Mouse (Mus musculus) right cerebral cortex, postnatal 10 days (tissue): Measurements from ENCODE around the gene Gm49403.
A peak's percentile ranks its signal among the peaks of the same experiment; 100 is the strongest.
"Not testable (repeated sequence)": the region's sequence is repeated elsewhere in the genome, so short reads cannot be mapped to it uniquely, and the experiment has no call there.

Source experiments
- DNase-seq, 2 experiments: peaks; one replicate each; pipeline ENCODE4 v3.0.0; 2021; ENCODE audit warnings: low spot score in 2 of 2

The Gm49403 gene

DNA sequence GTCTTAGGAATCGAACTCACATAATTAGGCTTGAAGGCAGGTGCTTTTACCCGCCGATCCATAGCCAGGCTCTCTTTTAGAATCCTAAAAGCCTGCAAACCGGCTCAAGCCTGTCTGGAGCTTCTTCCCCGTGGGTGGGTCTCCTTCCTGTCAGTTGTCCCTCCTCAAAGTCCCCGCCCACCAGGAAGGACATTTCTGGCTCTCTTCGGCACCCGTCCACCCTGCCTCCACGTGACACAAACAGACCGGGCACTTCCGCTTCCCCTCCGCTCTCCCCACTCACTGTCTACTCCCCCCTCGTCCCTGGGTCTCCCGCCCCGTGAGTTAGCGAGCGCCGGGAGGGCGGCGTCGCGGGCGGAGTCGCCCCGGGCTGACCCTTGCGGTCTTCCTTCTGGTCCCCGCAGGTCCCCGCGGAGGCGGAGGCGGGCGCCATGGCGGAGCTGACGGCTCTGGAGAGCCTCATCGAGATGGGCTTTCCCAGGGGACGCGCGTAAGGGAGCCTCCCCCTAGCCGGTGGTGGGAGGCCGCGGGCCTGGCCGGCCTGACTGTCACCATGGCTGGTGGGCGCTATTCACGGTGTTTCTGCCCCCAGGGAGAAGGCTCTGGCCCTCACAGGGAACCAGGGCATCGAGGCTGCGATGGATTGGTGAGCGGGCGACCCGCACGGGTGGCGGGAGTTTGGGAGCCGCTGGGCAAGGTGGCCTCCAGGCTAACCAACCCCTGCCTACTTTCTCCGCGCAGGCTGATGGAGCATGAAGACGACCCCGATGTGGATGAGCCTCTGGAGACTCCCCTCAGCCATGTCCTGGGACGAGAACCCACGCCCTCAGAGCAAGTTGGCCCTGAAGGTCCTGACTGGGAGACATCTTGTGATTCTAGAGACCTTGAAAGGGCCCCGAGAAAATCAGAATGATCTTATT lies 12.2 kb upstream of the Gm49403 start, which contains the start of gene Ubxn1:
Gene Ubxn1 (plus strand): TSS at position 230 of the 920 bp plus-strand sequence.
- DNase-seq: peak; percentile 99

DNA sequence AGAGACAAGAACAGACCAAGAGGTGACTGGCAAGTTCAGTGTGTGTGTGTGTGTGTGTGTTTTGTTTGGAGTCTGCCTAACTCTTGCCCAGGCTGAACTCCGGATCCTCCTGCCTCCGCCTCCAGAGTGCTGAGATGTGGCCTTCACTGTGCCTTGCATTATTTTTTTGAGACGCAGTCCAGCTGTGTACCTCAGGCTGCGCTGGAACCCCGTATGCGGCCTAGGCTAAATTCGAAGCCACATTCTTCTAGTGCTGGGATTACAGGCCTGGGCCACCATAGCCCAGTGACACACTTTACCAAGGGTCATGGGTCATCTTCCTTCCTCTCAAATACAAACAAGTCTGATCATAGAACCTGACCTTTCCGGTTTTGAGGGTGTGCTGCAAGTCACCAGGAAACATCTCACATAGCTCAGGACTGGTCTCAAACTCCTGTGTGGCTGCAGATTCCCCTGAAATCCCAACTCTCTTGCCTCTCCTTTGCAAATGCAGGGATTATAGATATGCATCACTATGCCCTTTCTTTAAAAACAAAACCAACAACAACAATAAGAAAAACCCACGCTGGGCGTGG lies 11.4 kb upstream of the Gm49403 start:
- DNase-seq: no peak

DNA sequence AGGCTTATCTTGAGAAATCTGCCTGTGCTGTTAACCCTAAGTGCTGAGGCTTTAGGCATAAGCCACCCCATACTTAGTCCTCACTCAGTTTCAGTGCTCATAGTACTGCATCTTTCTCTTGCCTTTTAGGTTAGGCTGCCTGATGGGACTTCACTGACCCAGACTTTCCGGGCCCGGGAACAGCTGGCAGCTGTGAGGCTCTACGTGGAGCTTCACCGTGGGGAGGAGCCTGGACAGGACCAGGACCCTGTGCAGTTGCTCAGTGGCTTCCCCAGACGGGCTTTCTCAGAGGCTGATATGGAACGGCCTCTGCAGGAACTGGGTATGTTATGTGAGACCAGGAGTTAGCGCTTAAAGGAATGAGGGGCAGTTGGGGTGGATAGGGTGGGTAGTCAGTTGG lies 8.7 kb upstream of the Gm49403 start:
- no peak for DNase-seq

DNA sequence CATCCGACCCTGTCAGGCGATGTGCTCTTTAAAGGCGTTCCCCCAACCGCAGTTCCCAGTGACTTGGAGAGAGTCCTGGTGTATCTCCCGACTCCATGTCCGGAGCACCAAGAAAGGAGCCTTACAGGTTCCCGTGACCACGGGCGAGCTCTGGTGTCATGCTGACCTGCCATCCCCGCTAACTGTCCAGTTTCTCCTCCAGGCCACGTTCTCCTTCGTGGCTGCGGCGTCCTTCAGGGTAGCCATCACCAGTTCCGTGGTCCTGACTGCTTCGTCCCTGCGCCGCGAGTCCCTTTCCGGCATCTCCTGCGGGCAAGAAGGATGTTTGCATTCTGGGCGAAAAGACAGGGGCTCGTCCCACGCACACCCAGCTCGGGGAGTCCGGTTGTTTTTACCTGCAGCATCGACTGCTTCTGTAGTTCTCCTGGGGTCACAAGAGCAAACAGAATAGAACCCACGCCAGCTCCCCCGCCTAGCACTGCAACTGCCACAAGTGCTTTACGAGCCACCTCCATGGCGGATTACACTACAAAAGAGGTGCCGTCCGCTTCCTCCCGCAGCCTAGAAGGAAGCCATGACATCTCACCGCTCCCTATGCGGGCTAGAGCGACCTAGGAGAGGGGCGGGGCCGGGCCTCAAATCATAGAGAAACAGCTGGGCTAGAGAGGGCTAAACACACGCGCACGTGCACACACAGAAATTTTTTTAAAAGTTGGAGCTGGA lies 3.3 kb upstream of the Gm49403 start, which contains the start of gene Uqcc3:
Gene Uqcc3 (minus strand): TSS at position 613 of the 723 bp plus-strand sequence.
- peak; percentile 92 to 94 for DNase-seq

DNA sequence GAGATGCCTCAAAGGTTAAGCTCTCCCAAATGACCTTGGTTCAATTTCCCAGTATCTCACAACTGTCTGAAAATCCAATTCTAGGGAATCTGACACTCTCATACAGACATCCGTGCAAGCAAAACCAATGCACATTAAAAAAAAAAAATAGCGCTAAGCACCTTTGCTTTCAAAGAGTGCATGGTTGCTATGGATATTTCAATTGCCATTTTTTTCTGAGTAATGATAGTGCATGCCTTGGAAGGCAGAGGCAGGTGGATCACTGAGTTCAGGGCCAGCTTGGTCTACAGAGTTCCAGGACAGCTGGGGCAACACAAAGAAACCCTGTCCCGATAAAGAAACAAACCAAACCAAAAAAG lies 2.7 kb upstream of the Gm49403 start:
- no peak for DNase-seq

DNA sequence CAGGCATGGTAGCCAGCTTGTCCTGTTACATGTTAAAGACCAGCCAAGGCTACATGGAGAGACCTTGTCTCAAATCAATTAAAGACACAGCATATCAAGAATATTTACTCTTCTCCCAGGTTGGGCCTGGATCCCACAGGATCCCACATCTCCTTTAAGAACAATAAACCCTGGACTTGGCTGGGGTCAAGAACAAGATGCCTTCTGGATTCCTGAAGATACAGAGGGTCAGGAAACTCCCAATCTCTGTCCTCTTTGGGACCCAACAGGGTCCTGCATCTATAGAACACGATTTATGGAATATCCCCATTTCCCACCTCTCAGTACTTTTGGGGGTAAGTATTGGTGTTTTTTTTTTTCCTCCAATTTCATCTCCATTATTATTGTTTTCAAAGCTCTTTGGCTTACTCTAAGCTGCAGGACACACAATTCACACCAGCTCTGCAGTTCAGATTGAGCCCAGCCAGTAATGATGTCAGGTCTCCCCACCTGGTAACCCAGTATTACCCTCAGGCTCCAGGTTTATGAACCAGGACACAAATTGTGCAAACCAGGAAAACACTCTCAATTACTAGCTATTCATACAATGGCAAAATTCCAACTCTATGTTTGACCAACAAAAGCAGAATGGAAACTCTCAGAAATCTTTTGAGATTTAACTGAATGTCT lies 3.3 kb downstream of the Gm49403 start:
- DNase-seq: no peak

DNA sequence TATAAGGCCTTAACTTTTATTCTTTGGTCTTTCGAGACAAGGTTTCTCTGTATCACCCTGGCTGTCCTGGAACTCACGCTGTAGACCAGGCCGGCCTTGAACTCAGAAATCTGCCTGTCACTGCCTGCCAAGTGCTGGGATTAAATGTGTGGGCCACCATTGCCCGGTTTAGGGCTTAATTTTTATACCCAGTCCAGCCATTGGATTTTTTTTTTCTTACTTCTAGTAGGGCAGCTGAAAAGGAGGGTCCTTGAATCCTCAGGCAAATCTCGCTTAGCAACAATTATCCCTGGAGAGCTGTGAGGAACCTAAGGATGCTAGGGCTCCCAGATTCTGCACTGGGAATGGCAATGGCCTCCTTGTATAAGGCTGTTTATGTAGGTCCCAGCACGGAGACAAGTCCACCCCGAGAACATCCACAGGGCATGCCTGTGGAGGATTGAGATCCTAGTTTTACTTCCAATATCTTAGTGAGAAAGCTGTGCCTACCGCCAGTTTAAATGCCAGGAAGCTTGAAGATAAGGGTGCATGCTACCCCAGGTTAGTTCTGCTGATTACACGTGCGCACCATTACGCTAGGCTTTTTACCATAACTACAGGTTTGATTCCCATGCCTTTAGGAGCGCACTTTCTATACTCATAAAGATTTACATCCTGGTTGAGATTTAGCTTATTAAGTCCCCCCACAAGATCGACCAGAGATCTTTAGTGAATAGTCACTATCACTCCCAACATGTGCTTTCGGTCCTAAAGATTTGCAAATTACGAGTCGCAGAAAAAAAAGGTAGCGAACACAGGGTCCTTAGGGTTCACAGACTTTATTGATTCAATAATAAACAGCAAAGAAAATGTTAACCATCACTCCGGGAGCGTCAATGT lies 4.1 kb downstream of the Gm49403 start:
- peak in 1 of 2 experiments; percentile 13 for DNase-seq

DNA sequence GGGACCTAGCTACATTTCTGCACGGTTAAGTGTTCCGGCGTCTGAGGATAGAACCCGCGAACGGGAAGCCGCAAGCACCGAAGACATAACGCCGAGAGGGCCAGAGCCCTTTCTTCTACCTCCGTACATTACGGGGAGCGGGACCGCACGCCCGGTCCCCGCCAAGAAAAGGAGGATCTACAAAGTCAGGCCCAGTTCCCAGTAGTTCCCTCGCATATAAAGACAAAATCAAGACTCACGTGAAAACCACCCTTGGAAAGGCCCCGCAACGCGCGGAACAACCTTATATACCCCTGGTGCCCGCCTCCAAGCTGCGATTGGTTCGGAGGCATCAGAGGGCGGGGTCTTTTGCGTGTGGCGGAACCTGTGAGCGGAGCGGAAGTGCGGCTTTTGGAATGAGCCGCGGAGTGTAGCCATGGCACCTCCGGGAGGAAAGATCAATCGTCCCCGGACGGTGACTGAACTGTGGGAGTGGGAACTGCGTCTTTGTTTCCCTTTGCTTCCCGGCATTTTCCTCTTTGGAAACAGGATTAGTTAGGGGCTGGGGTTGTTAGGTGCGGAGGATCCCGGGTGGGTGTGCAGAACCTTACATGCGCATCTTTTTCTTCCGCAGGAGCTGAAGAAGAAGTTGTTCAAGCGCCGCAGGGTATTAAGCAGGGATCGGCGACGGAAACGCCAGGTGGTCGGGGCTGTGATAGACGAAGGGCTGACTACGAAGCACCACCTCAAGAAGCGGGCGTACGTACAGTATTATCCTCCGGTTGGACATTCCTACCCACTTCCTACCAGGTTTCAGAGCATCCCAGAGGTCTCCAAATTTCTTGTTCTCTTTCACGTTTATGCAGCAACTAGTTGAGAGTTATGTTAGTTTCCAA lies 5.0 kb downstream of the Gm49403 start, which contains the start of the genes 1810009A15Rik and Gm49416:
Gene 1810009A15Rik (plus strand): TSS at position 343 of the 875 bp plus-strand sequence.
Gene Gm49416 (plus strand): TSS at position 416 of the 875 bp plus-strand sequence.
- peak; percentile 97 to 98 for DNase-seq

DNA sequence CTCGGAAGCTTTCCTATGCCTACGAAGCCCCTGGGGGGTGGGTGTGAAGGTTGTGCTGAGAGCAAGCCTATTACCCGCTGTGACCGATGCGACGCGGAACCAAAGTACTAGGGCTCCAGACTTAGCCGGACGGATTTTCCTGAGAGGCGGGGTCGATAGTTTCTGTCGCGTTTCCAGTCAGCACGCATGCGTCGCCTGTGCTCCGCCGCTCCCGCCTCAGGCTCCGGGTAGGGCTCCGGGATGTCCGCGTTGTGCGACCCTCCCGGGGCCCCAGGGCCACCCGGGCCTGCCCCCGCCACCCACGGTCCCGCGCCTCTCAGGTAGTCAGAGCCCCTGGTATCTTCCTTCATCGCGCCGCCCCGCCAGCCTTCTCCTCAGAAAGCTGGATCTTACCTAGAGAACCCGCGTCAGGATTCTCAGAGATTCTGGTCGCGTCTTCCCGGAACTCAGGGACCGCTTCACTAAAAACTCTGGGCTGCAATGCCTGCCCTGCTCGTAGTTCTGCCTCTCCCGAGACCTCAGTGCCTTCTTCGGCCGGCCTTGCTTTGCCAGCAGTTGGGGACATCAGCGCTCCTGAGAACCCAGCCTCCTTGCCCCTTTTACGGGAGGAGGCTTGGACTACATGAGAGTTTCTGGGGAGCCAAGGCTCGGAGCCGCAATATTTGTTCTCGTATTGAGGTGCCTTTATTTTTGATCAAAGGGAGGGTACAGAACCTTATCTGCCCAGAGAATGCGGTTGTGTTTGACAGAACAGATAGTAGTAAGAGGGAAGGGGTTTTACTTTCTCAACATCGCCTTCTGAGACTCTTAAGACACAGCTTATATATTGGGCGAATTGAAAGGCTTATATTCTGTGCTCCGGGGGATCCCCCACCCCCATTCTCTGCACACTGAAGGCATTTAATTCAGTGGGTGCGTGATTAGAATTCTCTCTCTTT lies 9.4 kb downstream of the Gm49403 start, which contains the start of gene Ints5:
Gene Ints5 (plus strand): TSS at position 177 of the 938 bp plus-strand sequence.
- peak; percentile 91 for DNase-seq

DNA sequence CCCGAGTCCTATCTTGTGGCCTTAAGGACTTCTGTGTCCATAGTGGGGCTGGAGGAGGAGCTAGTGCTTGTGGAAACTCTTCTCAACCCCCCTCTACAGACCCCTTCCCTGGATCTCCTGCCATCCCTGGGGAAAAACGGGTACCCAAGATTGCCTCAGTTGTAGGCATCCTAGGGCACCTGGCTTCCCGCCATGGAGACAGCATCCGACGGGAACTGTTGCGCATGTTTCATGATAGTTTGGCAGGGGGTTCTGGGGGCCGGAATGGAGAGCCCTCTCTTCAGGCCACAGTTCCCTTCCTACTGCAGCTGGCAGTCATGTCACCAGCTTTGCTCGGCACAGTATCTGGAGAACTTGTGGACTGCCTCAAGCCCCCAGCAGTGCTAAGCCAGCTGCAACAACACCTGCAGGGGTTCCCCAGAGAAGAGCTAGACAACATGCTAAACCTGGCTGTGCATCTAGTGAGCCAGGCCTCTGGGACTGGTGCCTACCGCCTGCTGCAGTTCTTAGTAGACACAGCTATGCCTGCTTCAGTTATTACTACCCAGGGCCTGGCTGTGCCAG lies 11.7 kb downstream of the Gm49403 start:
- no peak for DNase-seq

DNA sequence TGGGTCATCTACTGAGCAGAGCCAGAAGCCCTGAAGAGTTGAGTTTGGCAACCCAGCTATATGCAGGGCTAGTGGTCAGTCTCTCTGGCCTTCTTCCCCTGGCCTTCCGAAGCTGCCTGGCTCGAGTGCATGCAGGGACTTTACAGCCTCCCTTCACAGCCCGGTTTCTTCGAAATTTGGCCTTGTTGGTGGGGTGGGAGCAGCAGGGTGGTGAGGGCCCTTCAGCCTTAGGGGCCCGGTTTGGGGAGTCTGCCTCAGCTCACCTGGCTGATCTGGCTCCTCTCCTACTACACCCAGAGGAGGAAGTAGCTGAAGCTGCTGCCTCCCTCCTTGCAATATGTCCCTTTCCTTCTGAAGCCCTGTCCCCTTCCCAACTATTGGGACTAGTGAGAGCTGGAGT lies 12.5 kb downstream of the Gm49403 start:
- DNase-seq: not testable (repeated sequence)

DNA sequence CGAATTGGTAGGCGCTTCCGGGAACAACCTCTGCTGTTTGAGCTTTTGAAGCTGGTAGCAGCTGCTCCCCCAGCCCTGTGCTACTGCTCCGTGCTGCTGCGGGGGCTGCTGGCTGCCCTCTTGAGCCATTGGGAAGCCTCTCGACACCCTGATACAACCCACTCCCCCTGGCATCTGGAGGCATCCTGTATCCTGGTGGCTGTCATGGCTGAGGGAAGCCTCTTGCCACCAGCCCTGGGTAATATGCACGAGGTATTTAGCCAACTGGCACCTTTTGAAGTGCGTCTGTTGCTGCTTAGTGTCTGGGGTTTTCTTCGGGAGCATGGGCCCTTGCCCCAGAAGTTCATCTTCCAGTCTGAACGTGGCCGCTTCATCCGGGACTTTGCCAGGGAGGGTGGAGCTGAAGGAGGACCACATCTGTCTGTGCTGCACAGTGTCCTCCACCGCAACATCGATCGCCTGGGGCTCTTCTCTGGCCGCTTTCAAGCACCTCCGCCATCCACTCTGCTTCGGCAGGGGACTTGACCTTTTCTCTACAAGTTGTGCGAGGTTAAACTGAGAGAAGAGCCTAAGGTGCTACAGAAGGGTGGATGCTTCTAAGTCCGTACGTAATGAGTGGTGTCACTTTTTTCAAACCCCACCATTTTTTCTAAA lies 13.6 kb downstream of the Gm49403 start:
- DNase-seq: peak; percentile 56 to 60

DNA sequence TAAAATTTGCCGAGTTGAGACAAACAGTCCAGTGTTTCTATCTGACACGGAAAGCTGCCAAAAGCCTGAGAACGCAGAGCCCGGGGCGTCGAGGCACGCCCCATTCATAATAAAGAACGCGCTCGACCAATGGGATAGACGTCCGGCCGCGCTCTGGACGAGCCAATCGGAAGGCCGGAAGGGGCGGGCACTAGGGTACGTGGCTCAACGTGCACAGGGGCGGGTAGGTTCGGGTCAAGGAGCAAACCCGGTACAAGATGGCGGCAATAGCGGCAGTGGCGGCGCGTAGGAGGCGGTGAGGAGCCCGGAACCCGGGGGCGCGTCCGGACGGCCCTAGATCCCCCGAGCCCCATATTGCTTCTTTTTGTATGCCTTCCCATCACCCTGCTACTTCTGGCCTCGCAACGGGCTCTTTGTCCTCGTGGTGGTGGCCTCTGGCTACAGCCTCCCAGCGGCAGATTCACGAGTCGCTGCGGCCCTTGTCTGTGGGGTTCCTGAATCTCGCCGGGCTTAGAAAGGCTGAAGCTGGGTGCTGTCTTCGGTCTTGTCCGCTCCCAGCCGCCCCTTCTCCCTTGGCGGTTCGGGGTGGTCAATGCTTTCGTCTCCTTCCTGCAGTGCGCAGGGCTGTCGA lies 14.2 kb downstream of the Gm49403 start, which contains the start of gene Ganab:
Gene Ganab (plus strand): TSS at position 207 of the 631 bp plus-strand sequence.
- peak; percentile 98 for DNase-seq

DNA sequence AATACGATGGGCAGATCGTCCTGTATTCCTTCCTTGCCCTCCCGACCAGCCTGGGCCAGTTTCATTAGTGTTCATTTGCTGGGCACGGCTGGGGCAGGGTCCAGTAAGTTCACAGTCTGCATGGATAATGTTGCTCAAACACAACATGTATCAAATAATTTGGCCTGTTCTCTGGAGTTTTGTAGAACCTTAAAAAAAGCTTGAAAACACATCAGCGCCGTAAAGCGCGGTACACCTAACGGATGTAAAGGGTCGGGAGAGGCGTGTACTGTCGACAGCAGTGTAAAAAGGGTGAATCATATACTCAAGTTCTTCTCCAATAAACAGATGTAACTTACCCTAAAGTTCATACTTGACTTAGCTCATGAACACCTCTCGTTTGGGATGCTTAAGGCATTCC lies 14.8 kb downstream of the Gm49403 start:
- no peak for DNase-seq

DNA sequence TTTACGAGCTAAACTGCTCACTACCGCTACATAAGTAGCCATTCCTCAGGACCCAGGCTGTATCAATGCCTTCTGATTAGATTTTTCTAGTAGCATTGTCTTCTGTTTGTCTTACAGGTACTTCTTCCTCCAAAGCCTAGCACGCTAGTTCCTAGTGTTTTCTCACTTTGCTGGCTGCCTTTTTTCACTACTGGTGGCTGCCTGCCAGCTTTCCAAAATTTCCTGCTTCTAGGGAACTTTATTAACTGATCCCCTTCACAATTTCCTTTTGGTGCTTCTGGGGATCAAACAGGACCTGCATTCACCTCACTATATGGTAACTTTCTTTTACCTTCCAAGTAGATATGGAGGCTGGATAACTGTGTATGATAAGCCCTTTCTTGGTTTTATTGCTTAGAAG lies 15.3 kb downstream of the Gm49403 start:
- DNase-seq: no peak

DNA sequence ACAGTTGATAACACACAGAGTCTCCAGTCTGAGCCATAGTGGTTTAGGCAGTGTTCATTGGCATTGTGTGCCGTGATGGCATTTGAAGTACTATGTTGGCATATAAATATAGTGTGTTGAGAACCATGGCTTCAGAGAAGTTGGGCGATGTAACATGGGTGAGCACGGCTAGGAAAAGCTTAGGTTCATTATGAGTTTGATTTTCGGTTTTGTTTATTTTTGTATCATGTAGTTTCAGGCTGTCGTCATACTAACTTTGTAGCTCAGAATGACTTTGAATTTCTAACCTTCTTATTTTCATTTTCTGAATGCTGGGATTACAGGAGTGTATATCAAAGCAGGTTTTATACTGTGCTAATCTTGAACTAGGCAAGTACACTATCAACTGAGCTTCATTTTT lies 19.7 kb downstream of the Gm49403 start:
- no peak for DNase-seq

DNA sequence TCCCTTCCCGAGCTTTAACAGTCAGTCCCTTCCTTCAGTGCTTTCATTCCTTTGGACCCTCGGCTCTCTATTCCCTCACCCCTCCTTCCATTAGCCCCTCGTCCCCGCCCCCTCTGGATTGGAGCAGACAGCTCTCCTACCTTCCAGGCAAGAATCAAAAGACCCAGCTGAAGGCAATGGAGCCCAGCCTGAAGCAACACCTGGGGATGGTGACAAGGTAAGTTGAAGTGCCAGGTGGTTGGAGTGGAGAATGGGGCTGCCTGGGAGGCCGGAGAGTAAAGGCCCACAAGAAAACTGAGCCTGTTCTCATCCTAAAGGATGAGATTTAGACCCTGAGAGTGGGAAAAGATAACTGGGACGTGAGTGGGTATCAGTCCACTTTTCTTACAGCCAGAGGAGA lies 24.8 kb downstream of the Gm49403 start:
- no peak for DNase-seq
